Mouse (Mus musculus) liver, postnatal 0 days (tissue): ENCODE measurements around the gene Qars.

ENCODE experiments used
- CTCF ChIP-seq: sonication (generic); IDR thresholded peaks from 2 replicates; pipeline ENCODE4 v1.5.1; 2016; ENCODE audit warnings: antibody characterized with exemption, low read depth
- EP300 ChIP-seq: IDR thresholded peaks from 2 replicates; pipeline ENCODE4 v1.6.1; 2016; ENCODE audit warnings: antibody characterized with exemption, low read depth, mild to moderate bottlenecking

DNA sequence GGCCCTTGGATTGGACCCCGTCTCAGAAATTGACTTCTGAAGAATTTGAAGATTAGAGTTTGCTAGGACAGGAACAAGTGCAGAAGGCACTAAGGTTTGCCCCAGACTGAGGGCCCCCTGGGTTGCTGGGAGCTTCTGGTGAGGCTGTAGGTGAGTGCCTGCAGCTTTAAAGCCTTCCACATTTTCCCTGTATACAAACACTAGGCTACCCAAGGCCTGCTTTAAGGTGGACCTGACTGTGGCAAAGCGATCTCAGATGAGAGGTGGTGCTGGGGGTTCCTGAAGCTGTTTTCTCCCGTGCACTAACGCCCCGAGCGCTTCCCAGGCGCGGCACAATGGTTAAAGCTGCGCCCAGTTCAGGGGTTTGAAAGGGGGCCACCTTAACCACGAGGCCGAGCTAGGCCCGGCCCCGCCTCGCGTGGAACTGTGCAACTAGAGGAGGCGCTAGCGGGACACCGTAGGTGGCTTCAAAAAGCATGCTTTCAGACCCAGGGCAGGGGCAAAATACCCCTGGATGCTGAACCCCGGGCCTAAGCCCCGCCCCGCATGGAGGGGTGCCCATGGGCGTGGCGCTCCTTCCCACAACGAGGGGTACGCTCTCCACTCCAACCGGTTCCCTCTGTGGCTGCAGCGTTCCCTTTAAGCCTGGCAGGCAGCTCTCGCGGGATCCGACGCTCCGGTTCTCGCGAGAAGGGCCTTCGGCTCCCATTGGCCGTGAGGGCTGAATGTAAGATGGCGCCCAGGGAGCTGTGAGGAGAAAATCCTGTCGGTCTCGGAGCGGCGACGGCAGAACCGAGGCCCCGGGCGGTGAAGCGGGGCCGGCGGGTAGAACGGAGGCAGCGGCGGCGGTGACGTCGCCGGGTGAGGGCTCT is 9.1 kb downstream of the Qars start, which contains the start of gene Qrich1:
- TF ChIP-seq CTCF: peak; percentile 13; the same call in 1 of the 2 replicates
- peak; percentile 91 for TF ChIP-seq EP300
